ENCODE assay signal across 28 mouse cellular contexts in the genomic region with DNA sequence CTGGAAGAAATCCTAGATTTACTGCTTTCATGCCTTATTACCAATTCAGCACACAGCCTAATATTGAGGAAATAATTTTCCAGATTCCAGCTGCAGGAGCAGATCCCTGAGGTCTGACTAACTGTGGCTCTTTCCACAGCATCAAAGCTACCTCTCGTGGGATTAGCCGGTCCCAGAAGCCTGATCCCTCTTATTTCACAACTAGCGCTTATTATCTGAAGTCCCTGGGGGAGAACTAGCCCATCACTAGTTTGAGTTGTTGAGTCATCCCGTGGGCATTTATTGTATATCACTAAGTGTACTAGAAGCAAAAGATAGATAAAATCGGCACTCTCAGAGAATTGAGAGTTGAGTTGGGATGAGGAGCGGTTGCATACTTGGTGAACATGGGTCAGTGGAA. TPM values are rescaled to one million over a fixed set of nuclear protein-coding genes. Genes with fewer than 3 reads are reported as not detected.
DNase-seq lines count a peak whose midpoint lies in the region; ATAC-seq lines count a peak whose summit lies in the region.
"Had no signal": no experiment of that assay in that cellular context is flagged by ENCODE, and none has a peak within 500 bp of the region (broad histone marks: within the 10 kb centered on the region; RNA-seq: fewer than 3 reads in every experiment).

No protein-coding gene starts in this region.

- H3K4me2 ChIP-seq in embryonic facial prominence, embryonic 14.5 days (ENCODE audit: low read depth, low read length): no peak overlapping the region
- no peak overlapping the region for H3K4me2 ChIP-seq in hindbrain, embryonic 16.5 days (ENCODE audit: low read length)
- H3K4me2 ChIP-seq: embryonic facial prominence, embryonic 15.5 days; hindbrain, embryonic 13.5 days had no signal

- no peaks in the 10 kb centered on the region for H3K36me3 ChIP-seq in embryonic facial prominence, embryonic 14.5 days (ENCODE audit: control insufficient read depth, insufficient read depth, low read length)
- H3K36me3 ChIP-seq in embryonic facial prominence, embryonic 10.5 days (replicated peaks): no peaks in the 10 kb centered on the region
- H3K36me3 ChIP-seq in hindbrain, embryonic 16.5 days (ENCODE audit: control insufficient read depth, insufficient read depth, low read length): no peaks in the 10 kb centered on the region
- H3K36me3 ChIP-seq: embryonic facial prominence, embryonic 15.5 days; heart, embryonic 10.5 days; hindbrain, embryonic 13.5 days had no signal

- no peak for ATAC-seq in embryonic facial prominence, embryonic 14.5 days (ENCODE audit: low read depth)
- ATAC-seq in hindbrain, embryonic 16.5 days: no peak
- ATAC-seq: CD4-positive, CD25-positive, alpha-beta regulatory T cell, adult 4 months; forebrain, embryonic 14.5 days; forebrain, postnatal 0 days; hindbrain, postnatal 0 days; inflammation-experienced regulatory T-cells, adult 6 months; intestine, embryonic 16.5 days; Patski had no signal

- no peak overlapping the region for H3K9ac ChIP-seq in embryonic facial prominence, embryonic 14.5 days (ENCODE audit: low read depth, low read length)
- no peak overlapping the region for H3K9ac ChIP-seq in hindbrain, embryonic 16.5 days (ENCODE audit: low read depth, low read length)
- H3K9ac ChIP-seq: embryonic facial prominence, embryonic 15.5 days; forebrain, postnatal 0 days; hindbrain, embryonic 13.5 days had no signal

- no peak overlapping the region for H3K27ac ChIP-seq in embryonic facial prominence, embryonic 14.5 days (replicated peaks; ENCODE audit: low read depth, low read length)
- no peak overlapping the region for H3K27ac ChIP-seq in embryonic facial prominence, embryonic 10.5 days (replicated peaks)
- H3K27ac ChIP-seq in hindbrain, embryonic 16.5 days (ENCODE audit: low read depth, low read length): no peak overlapping the region
- H3K27ac ChIP-seq: embryonic facial prominence, embryonic 15.5 days; gastrocnemius, adult 2 months; heart, adult 2 months; heart, embryonic 10.5 days; hindbrain, embryonic 13.5 days; hindbrain, postnatal 0 days had no signal

- H3K27me3 ChIP-seq in embryonic facial prominence, embryonic 14.5 days (replicated peaks; ENCODE audit: control insufficient read depth, insufficient read depth, low read length): no peaks in the 10 kb centered on the region
- H3K27me3 ChIP-seq in embryonic facial prominence, embryonic 10.5 days (replicated peaks; ENCODE audit: low read depth, poor library complexity, severe bottlenecking): peaks cover 4% of the 10 kb centered on the region; the same call in 1 of the 2 replicates
- H3K27me3 ChIP-seq in hindbrain, embryonic 16.5 days (replicated peaks; ENCODE audit: control insufficient read depth, insufficient read depth, low read length): no peaks in the 10 kb centered on the region
- H3K27me3 ChIP-seq: embryonic facial prominence, embryonic 15.5 days; hindbrain, embryonic 13.5 days; Patski had no signal

- H3K4me1 ChIP-seq in embryonic facial prominence, embryonic 14.5 days (ENCODE audit: control insufficient read depth, insufficient read depth, low read length): 0 out of 2 replicates have a peak, but pooled peaks cover 3% of the 10 kb centered on the region
- peaks cover 20% of the 10 kb centered on the region for H3K4me1 ChIP-seq in embryonic facial prominence, embryonic 10.5 days
- no peaks in the 10 kb centered on the region for H3K4me1 ChIP-seq in hindbrain, embryonic 16.5 days (ENCODE audit: control insufficient read depth, insufficient read depth, low read depth, low read length)
- H3K4me1 ChIP-seq: hindbrain, embryonic 13.5 days had no signal

- H3K4me3 ChIP-seq in embryonic facial prominence, embryonic 14.5 days (ENCODE audit: low read depth, low read length): no peak overlapping the region
- H3K4me3 ChIP-seq in embryonic facial prominence, embryonic 10.5 days: no peak overlapping the region
- H3K4me3 ChIP-seq in hindbrain, embryonic 16.5 days (ENCODE audit: low read length): no peak overlapping the region
- H3K4me3 ChIP-seq: embryonic facial prominence, embryonic 15.5 days; gastrocnemius, adult 2 months; heart, adult 2 months; heart, embryonic 10.5 days; hindbrain, embryonic 13.5 days had no signal

- peak; percentile 53 for DNase-seq in embryonic facial prominence, embryonic 14.5 days (ENCODE audit: low spot score)
- no peak for DNase-seq in embryonic facial prominence, embryonic 10.5 days (ENCODE audit: low spot score)
- DNase-seq in 3T3-L1 (ENCODE audit: low read depth, low spot score) (peak; percentile 54), NIH3T3 (ENCODE audit: low read depth) (peak; percentile 15)
- DNase-seq in adrenal gland, postnatal 4 days (ENCODE audit: low spot score in 2 of 2): no peak
- DNase-seq: adrenal gland, postnatal 10 days; adrenal gland, postnatal 36 days; B cell, adult 2 months; cerebellum, adult 11-12 months; cerebellum, adult 8-10 months; cerebellum, postnatal 10 days; cerebellum, postnatal 36 days; embryo, embryonic 11 days; forebrain, postnatal 0 days; gastrocnemius, adult 2 months; gastrocnemius, postnatal 14 days; heart, adult 2 months; kidney, adult 18-20 months had no signal

- WGBS in embryonic facial prominence, embryonic 14.5 days: 70% methylated on average over 6 of the region's 6 CpGs
- WGBS in embryonic facial prominence, embryonic 10.5 days: 83% methylated on average over 6 of the region's 6 CpGs
- 89% methylated on average over 6 of the region's 6 CpGs for WGBS in hindbrain, embryonic 16.5 days

- no peaks in the 10 kb centered on the region for H3K9me3 ChIP-seq in embryonic facial prominence, embryonic 14.5 days (ENCODE audit: control insufficient read depth, low read length)
- no peaks in the 10 kb centered on the region for H3K9me3 ChIP-seq in embryonic facial prominence, embryonic 10.5 days
- H3K9me3 ChIP-seq in hindbrain, embryonic 16.5 days (ENCODE audit: control insufficient read depth, low read length): no peaks in the 10 kb centered on the region
- H3K9me3 ChIP-seq: embryonic facial prominence, embryonic 15.5 days; heart, embryonic 10.5 days; hindbrain, embryonic 13.5 days had no signal

RNA-seq across cellular contexts. Expression of gene Arhgef3, which starts 41.3 kb away (rescaled TPM):
- polyA plus RNA-seq in embryonic facial prominence, embryonic 14.5 days (2014; fragmentation: Nextera tagmentation; extraction: Ambion mirVana): 14.4 and 15.3 TPM in 2 replicates
- 3.8 and 4.0 TPM in 2 replicates for polyA plus RNA-seq in embryonic facial prominence, embryonic 10.5 days (2016; fragmentation: Nextera tagmentation; extraction: Ambion mirVana)
- 10 to 100 TPM; 55.8 to 56.3 TPM for total RNA-seq in adrenal gland, postnatal 4 days (2021)
- polyA plus RNA-seq in hindbrain, embryonic 16.5 days (2015; fragmentation: Nextera tagmentation; extraction: Ambion mirVana): 16.0 and 18.4 TPM in 2 replicates

Comparison
In these comparisons a context has a peak if more than half of its experiments do, and no peak if none do; other contexts are left out.
1. DNase-seq: peak in embryonic facial prominence, embryonic 14.5 days (single experiment), 3T3-L1 (single experiment) and NIH3T3 (single experiment); none in embryonic facial prominence, embryonic 10.5 days (single experiment) and adrenal gland, postnatal 4 days (0 of 2).